Mouse (Mus musculus): Measurements from ENCODE around the gene Larp1. TPM values are rescaled to one million over a fixed set of nuclear protein-coding genes. Genes with fewer than 3 reads are reported as not detected.

Gene Larp1
- polyA plus RNA-seq, 1 experiment from 2014 or later: 18.6 TPM

- no peaks in the 10 kb centered on the region for H3K27me3 ChIP-seq
- no peak overlapping the region for H3K4me2 ChIP-seq
- no peak for ATAC-seq (ENCODE audit: insufficient number of reproducible peaks, low FRiP score, low TSS enrichment, low read depth)
- H3K4me1 ChIP-seq: peaks cover 52% of the 10 kb centered on the region
- 44% methylated on average over 1 of the region's 1 CpGs for WGBS
- no peak overlapping the region for H3K9ac ChIP-seq
- no peaks in the 10 kb centered on the region for H3K9me3 ChIP-seq
- peak overlapping the region; percentile 50 for H3K27ac ChIP-seq
- H3K4me3 ChIP-seq: no peak overlapping the region
- H3K36me3 ChIP-seq: no peaks in the 10 kb centered on the region
Observed at GRCm38 (mm10) chr11:58017422-58017821, 8.6 kb downstream of the Larp1 start.

- peaks cover 52% of the 10 kb centered on the region for H3K4me1 ChIP-seq
- H3K4me3 ChIP-seq: no peak overlapping the region
Observed at GRCm38 (mm10) chr11:58018287-58018686, 9.4 kb downstream of the Larp1 start.

GRCm38 (mm10) chr11:58018701-58019100, 9.8 kb downstream of the Larp1 start:
- peaks cover 52% of the 10 kb centered on the region for H3K4me1 ChIP-seq
- ATAC-seq (ENCODE audit: insufficient number of reproducible peaks, low FRiP score, low TSS enrichment, low read depth): no peak

More at GRCm38 (mm10) chr11:58018287-58018686, 9.4 kb downstream of the Larp1 start:
- H3K9me3 ChIP-seq: no peaks in the 10 kb centered on the region
- no peak for ATAC-seq (ENCODE audit: insufficient number of reproducible peaks, low FRiP score, low TSS enrichment, low read depth)
- H3K36me3 ChIP-seq: no peaks in the 10 kb centered on the region
- H3K9ac ChIP-seq: no peak overlapping the region
- H3K27me3 ChIP-seq: no peaks in the 10 kb centered on the region
- WGBS: 72% methylated on average over 2 of the region's 2 CpGs
- H3K4me2 ChIP-seq: no peak overlapping the region
- H3K27ac ChIP-seq: no peak overlapping the region; the same call in 1 of the 2 replicates

GRCm38 (mm10) chr11:58021095-58021494, 12.2 kb downstream of the Larp1 start:
- 66% methylated on average over 1 of the region's 1 CpGs for WGBS
- Histone ChIP-seq H3K36me3 (no peaks in the 10 kb centered on the region), H3K27ac (peak overlapping the region; percentile 12), H3K27me3 (no peaks in the 10 kb centered on the region), H3K4me3 (no peak overlapping the region), H3K9ac (no peak overlapping the region), H3K9me3 (no peaks in the 10 kb centered on the region), H3K4me1 (peaks cover 39% of the 10 kb centered on the region), H3K4me2 (no peak overlapping the region)
- ATAC-seq (ENCODE audit: insufficient number of reproducible peaks, low FRiP score, low TSS enrichment, low read depth): no peak

More at GRCm38 (mm10) chr11:58018701-58019100, 9.8 kb downstream of the Larp1 start:
- WGBS: 90% methylated on average over 4 of the region's 4 CpGs
- H3K27ac ChIP-seq: no peak overlapping the region
- H3K9ac ChIP-seq: no peak overlapping the region
- H3K4me3 ChIP-seq: no peak overlapping the region
- no peak overlapping the region for H3K4me2 ChIP-seq
- no peaks in the 10 kb centered on the region for H3K36me3 ChIP-seq
- no peaks in the 10 kb centered on the region for H3K9me3 ChIP-seq
- H3K27me3 ChIP-seq: no peaks in the 10 kb centered on the region

GRCm38 (mm10) chr11:58021618-58022017, 12.8 kb downstream of the Larp1 start:
- WGBS: 21% methylated on average over 2 of the region's 2 CpGs
- no peak for ATAC-seq (ENCODE audit: insufficient number of reproducible peaks, low FRiP score, low TSS enrichment, low read depth)
- Histone ChIP-seq H3K36me3 (no peaks in the 10 kb centered on the region), H3K9ac (no peak overlapping the region), H3K9me3 (no peaks in the 10 kb centered on the region), H3K27me3 (no peaks in the 10 kb centered on the region), H3K4me2 (no peak overlapping the region), H3K27ac (peak overlapping the region; percentile 12; the same call in 1 of the 2 replicates), H3K4me3 (no peak overlapping the region), H3K4me1 (peaks cover 34% of the 10 kb centered on the region)

- Histone ChIP-seq H3K4me2 (no peak overlapping the region), H3K27ac (no peak overlapping the region), H3K9me3 (no peaks in the 10 kb centered on the region), H3K9ac (no peak overlapping the region), H3K36me3 (no peaks in the 10 kb centered on the region), H3K4me1 (peaks cover 17% of the 10 kb centered on the region), H3K27me3 (no peaks in the 10 kb centered on the region), H3K4me3 (no peak overlapping the region)
- no peak for ATAC-seq (ENCODE audit: insufficient number of reproducible peaks, low FRiP score, low TSS enrichment, low read depth)
- 64% methylated on average over 1 of the region's 1 CpGs for WGBS
Observed at GRCm38 (mm10) chr11:58024271-58024670, 15.4 kb downstream of the Larp1 start.

GRCm38 (mm10) chr11:58024671-58025070, 15.8 kb downstream of the Larp1 start:
- no peak overlapping the region for H3K9ac ChIP-seq
- H3K9me3 ChIP-seq: no peaks in the 10 kb centered on the region
- H3K36me3 ChIP-seq: no peaks in the 10 kb centered on the region
- no peak overlapping the region for H3K4me2 ChIP-seq
- no peak for ATAC-seq (ENCODE audit: insufficient number of reproducible peaks, low FRiP score, low TSS enrichment, low read depth)
- H3K27me3 ChIP-seq: no peaks in the 10 kb centered on the region
- H3K4me3 ChIP-seq: no peak overlapping the region
- no peak overlapping the region for H3K27ac ChIP-seq
- peaks cover 17% of the 10 kb centered on the region for H3K4me1 ChIP-seq
- 82% methylated on average over 2 of the region's 2 CpGs for WGBS

GRCm38 (mm10) chr11:58025881-58026280, 17.0 kb downstream of the Larp1 start:
- Histone ChIP-seq H3K4me2 (no peak overlapping the region), H3K4me3 (no peak overlapping the region), H3K9ac (no peak overlapping the region), H3K27ac (no peak overlapping the region), H3K4me1 (peaks cover 17% of the 10 kb centered on the region), H3K9me3 (no peaks in the 10 kb centered on the region), H3K36me3 (no peaks in the 10 kb centered on the region), H3K27me3 (no peaks in the 10 kb centered on the region)
- 82% methylated on average over 4 of the region's 4 CpGs for WGBS
- ATAC-seq (ENCODE audit: insufficient number of reproducible peaks, low FRiP score, low TSS enrichment, low read depth): no peak

- Histone ChIP-seq H3K9me3 (no peaks in the 10 kb centered on the region), H3K27me3 (no peaks in the 10 kb centered on the region), H3K27ac (no peak overlapping the region), H3K9ac (no peak overlapping the region), H3K4me2 (no peak overlapping the region), H3K4me1 (peaks cover 17% of the 10 kb centered on the region), H3K36me3 (no peaks in the 10 kb centered on the region), H3K4me3 (no peak overlapping the region)
- no peak for ATAC-seq (ENCODE audit: insufficient number of reproducible peaks, low FRiP score, low TSS enrichment, low read depth)
- 46% methylated on average over 3 of the region's 3 CpGs for WGBS
Observed at GRCm38 (mm10) chr11:58026337-58026736, 17.5 kb downstream of the Larp1 start.

GRCm38 (mm10) chr11:58026860-58027259, 18.0 kb downstream of the Larp1 start:
- Histone ChIP-seq H3K36me3 (no peaks in the 10 kb centered on the region), H3K4me3 (no peak overlapping the region), H3K9me3 (no peaks in the 10 kb centered on the region), H3K9ac (no peak overlapping the region), H3K4me2 (no peak overlapping the region), H3K27ac (no peak overlapping the region), H3K4me1 (peaks cover 16% of the 10 kb centered on the region), H3K27me3 (no peaks in the 10 kb centered on the region)
- 94% methylated on average over 1 of the region's 1 CpGs for WGBS
- ATAC-seq (ENCODE audit: insufficient number of reproducible peaks, low FRiP score, low TSS enrichment, low read depth): no peak

- no peak for ATAC-seq (ENCODE audit: insufficient number of reproducible peaks, low FRiP score, low TSS enrichment, low read depth)
- Histone ChIP-seq H3K4me1 (peaks cover 17% of the 10 kb centered on the region), H3K9ac (no peak overlapping the region), H3K9me3 (no peaks in the 10 kb centered on the region), H3K4me2 (no peak overlapping the region), H3K27me3 (no peaks in the 10 kb centered on the region), H3K36me3 (no peaks in the 10 kb centered on the region), H3K4me3 (no peak overlapping the region), H3K27ac (no peak overlapping the region)
- 80% methylated on average over 1 of the region's 1 CpGs for WGBS
Observed at GRCm38 (mm10) chr11:58028981-58029380, 20.1 kb downstream of the Larp1 start.

GRCm38 (mm10) chr11:58029869-58030268, 21.0 kb downstream of the Larp1 start:
- Histone ChIP-seq H3K36me3 (no peaks in the 10 kb centered on the region), H3K4me2 (no peak overlapping the region), H3K27ac (no peak overlapping the region), H3K27me3 (no peaks in the 10 kb centered on the region), H3K9me3 (no peaks in the 10 kb centered on the region), H3K9ac (no peak overlapping the region), H3K4me3 (no peak overlapping the region), H3K4me1 (peaks cover 17% of the 10 kb centered on the region)
- no peak for ATAC-seq (ENCODE audit: insufficient number of reproducible peaks, low FRiP score, low TSS enrichment, low read depth)
- WGBS: 79% methylated on average over 2 of the region's 2 CpGs

GRCm38 (mm10) chr11:58031176-58031575, 22.3 kb downstream of the Larp1 start:
- Histone ChIP-seq H3K4me2 (no peak overlapping the region), H3K9ac (no peak overlapping the region), H3K4me3 (no peak overlapping the region), H3K27ac (no peak overlapping the region), H3K27me3 (no peaks in the 10 kb centered on the region), H3K36me3 (no peaks in the 10 kb centered on the region), H3K9me3 (no peaks in the 10 kb centered on the region), H3K4me1 (peaks cover 17% of the 10 kb centered on the region)
- WGBS: 68% methylated on average over 6 of the region's 6 CpGs
- no peak for ATAC-seq (ENCODE audit: insufficient number of reproducible peaks, low FRiP score, low TSS enrichment, low read depth)

All from limb, embryonic 15.5 days (tissue).